Comparison of ENCODE assay signal across 29 mouse cellular contexts in the genomic region with DNA sequence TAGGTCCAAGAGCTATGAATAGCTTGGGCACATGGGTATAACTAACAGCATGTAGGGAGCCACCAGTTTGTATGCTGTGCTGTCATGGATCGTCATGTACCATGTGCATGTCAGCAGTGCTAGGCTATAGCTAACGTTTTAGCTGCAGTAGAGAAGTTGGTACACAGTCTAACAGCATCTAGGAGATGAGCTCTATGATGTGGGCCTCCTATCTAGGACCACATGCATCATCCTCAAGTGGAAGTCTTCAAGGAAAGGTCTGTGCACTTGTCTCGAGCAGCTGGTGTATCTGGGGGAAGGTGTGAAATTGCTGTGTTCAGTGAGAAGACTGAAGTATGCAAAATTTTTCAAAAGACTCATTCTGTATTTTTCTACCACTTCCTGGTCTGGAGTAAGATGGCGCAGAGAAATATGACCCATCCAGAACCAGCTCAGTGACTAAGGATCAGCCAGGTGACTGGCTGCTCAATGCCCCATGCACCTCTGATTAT. TPM values are rescaled to one million over a fixed set of nuclear protein-coding genes. Genes with fewer than 3 reads are reported as not detected.
"Had no signal": no experiment of that assay in that cellular context is flagged by ENCODE, and none has a peak within 500 bp of the region (broad histone marks: within the 10 kb centered on the region; RNA-seq: fewer than 3 reads in every experiment).

No protein-coding gene starts in this region.

- H3K27me3 ChIP-seq: heart, embryonic 13.5 days; heart, embryonic 15.5 days; hindbrain, embryonic 12.5 days; intestine, embryonic 15.5 days; limb, embryonic 12.5 days had no signal

- DNase-seq: gastrocnemius, adult 2 months; gastrocnemius, postnatal 10 days; gastrocnemius, postnatal 25 days; heart, adult 2 months; heart, postnatal 4 days; kidney, adult 18-20 months; kidney, adult 8-10 months; kidney, postnatal 10 days; kidney, postnatal 25 days; kidney, postnatal 4 days; liver had no signal

- H3K4me1 ChIP-seq: heart, embryonic 15.5 days; hindbrain, embryonic 10.5 days; hindbrain, embryonic 12.5 days; intestine, embryonic 15.5 days; limb, embryonic 10.5 days; limb, embryonic 12.5 days had no signal

- H3K4me3 ChIP-seq: gastrocnemius, adult 2 months; heart, adult 2 months; heart, embryonic 13.5 days; heart, embryonic 15.5 days; hindbrain, embryonic 10.5 days; hindbrain, embryonic 12.5 days; intestine, embryonic 15.5 days; layer of hippocampus, adult 2 months; left cerebral cortex, adult 2 months; limb, embryonic 10.5 days; limb, embryonic 12.5 days had no signal

- H3K9me3 ChIP-seq: heart, embryonic 13.5 days; heart, embryonic 15.5 days; hindbrain, embryonic 10.5 days; hindbrain, embryonic 12.5 days; intestine, embryonic 15.5 days; limb, embryonic 10.5 days; limb, embryonic 12.5 days had no signal

- ATAC-seq: hindbrain, embryonic 16.5 days; inflammation-experienced regulatory T-cells, adult 6 months; intestine, embryonic 15.5 days; intestine, postnatal 0 days had no signal

RNA-seq across cellular contexts. Expression of gene Gm42517, which starts 24.0 kb away (rescaled TPM):
- total RNA-seq: granulocyte monocyte progenitor cell, adult 5-6 weeks had no signal
- polyA plus RNA-seq: heart, embryonic 13.5 days; heart, embryonic 15.5 days; heart, postnatal 0 days; hindbrain, embryonic 10.5 days; inflammation-experienced regulatory T-cells, adult 6 months; kidney, embryonic 14.5 days; limb, embryonic 10.5 days; limb, embryonic 12.5 days had no signal

RNA-seq across cellular contexts. Expression of gene Pde6b, which starts 44.5 kb away (rescaled TPM):
- total RNA-seq: gastrocnemius, adult 2 months; gastrocnemius, postnatal 10 days; gastrocnemius, postnatal 25 days; gastrocnemius, postnatal 4 days; granulocyte monocyte progenitor cell, adult 5-6 weeks; heart, adult 2 months; heart, postnatal 25 days; heart, postnatal 4 days had no signal
- polyA plus RNA-seq: heart, adult 2 months; hindbrain, embryonic 16.5 days; limb, embryonic 14.5 days had no signal
